Mouse (Mus musculus): ENCODE measurements around the gene Dnajb1.

GRCm38 (mm10) chr8:83567668-83568067 is 40.3 kb upstream of the Dnajb1 start:
- TF ChIP-seq CTCF (IDR thresholded peaks at IDR 0.05; ENCODE audit: low read depth) (no peak), EP300 (IDR thresholded peaks at IDR 0.05; ENCODE audit: low read depth) (no peak)
